Mouse (Mus musculus): ENCODE results near the gene Meox2. TPM values are rescaled to one million over a fixed set of nuclear protein-coding genes. Genes with fewer than 3 reads are reported as not detected.
A peak's percentile ranks its signal among the peaks of the same experiment; 100 is the strongest.
"Not testable (repeated sequence)": the region's sequence is repeated elsewhere in the genome, so short reads cannot be mapped to it uniquely, and the experiment has no call there.

The Meox2 gene
- polyA plus RNA-seq (2011; ENCODE audit: insufficient read depth, insufficient read length, low read depth, missing spikeins): not detected in 2 replicates

DNA sequence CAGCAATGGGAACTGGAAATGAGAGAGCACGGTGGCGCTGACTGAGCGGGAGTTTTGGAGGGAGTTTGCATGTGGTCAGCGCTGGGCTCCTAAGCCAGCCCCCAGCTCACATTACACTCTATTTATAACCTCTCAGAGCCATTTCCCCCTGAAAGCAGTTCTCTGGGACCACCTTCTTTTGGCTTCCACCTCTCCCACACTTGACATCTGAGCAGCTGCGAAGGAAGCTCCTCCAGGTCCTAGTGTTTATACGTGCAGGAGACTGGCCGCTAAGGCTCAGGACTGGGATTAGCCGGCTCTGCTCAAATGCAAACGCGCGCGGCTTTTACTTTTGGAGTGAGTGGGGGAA lies at the start of gene Meox2:
Gene Meox2 (plus strand): TSS at position 151 of the 349 bp plus-strand sequence.
- H3K4me3 ChIP-seq (ENCODE audit: low read depth, low read length): peak within 1 kb of the TSS; percentile 35
- H3K9me3 ChIP-seq (replicated peaks; ENCODE audit: control insufficient read depth, insufficient read depth, low read length, poor library complexity, severe bottlenecking): no peaks in the 10 kb centered on the region
- H3K27ac ChIP-seq (ENCODE audit: insufficient read depth, low read length): no peak within 1 kb of the TSS
- TF ChIP-seq CTCF (IDR thresholded peaks at IDR 0.05; ENCODE audit: low read depth, low read length) (no peak), EP300 (IDR thresholded peaks at IDR 0.05; ENCODE audit: insufficient read depth, low read depth, low read length) (no peak), POLR2A (IDR thresholded peaks at IDR 0.05; ENCODE audit: insufficient read depth, low read length) (no peak)
- H3K36me3 ChIP-seq (ENCODE audit: control insufficient read depth, insufficient read depth, low read length, poor library complexity, severe bottlenecking): no peaks in the 10 kb centered on the region
- H3K9ac ChIP-seq (ENCODE audit: low read depth, poor library complexity, severe bottlenecking): no peak within 1 kb of the TSS
- H3K27me3 ChIP-seq (ENCODE audit: control insufficient read depth, insufficient read depth, low read length, poor library complexity, severe bottlenecking): peaks cover 6% of the 10 kb centered on the region
- no peaks in the 10 kb centered on the region for H3K4me1 ChIP-seq (ENCODE audit: control insufficient read depth, insufficient read depth, low read length)

DNA sequence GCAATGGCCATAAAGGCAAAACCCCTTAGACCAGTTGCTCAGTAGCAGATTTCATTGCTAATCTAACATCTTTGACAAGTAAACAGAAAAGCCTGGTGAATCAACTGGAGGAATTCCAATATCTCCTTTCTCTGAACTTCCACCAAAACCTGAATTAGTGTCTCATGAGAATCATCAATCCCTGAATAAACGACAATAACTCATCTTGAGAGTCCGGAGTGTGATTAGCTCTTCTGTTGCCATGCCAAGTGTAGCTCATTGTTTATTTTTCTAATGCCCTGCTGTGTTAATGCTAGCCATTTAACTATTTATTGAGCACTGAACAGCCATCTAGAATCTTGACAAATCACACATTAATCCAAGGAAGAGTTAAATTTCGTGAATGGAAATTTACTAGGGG lies 35.7 kb upstream of the Meox2 start:
- Histone ChIP-seq H3K4me3 (ENCODE audit: low read depth, low read length) (no peak overlapping the region), H3K27ac (ENCODE audit: insufficient read depth, low read length) (no peak overlapping the region), H3K4me1 (ENCODE audit: control insufficient read depth, insufficient read depth, low read length) (no peaks in the 10 kb centered on the region), H3K9me3 (replicated peaks; ENCODE audit: control insufficient read depth, insufficient read depth, low read length, poor library complexity, severe bottlenecking) (no peaks in the 10 kb centered on the region), H3K9ac (ENCODE audit: low read depth, poor library complexity, severe bottlenecking) (no peak overlapping the region), H3K27me3 (ENCODE audit: control insufficient read depth, insufficient read depth, low read length, poor library complexity, severe bottlenecking) (no peaks in the 10 kb centered on the region), H3K36me3 (ENCODE audit: control insufficient read depth, insufficient read depth, low read length, poor library complexity, severe bottlenecking) (no peaks in the 10 kb centered on the region)
- TF ChIP-seq POLR2A (IDR thresholded peaks at IDR 0.05; ENCODE audit: insufficient read depth, low read length): no peak

DNA sequence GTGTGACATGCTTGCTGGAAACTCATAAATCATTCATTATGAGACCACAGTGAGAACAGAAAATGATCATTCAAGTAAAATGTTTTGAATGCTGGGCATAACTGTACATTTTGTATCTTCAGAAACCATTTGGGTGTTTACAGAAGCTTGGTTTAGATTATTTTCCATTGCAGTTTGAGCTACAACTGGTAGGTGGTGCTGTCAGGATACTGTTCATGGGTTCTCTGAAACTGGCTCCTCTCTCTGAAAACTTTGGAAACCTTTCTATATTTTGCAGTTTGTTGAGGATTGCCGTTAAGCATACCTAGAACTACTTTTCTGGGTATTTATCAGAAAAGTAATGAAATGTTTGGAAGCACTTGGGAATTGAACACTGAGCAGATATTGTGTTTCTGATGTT lies 31.0 kb upstream of the Meox2 start:
- Histone ChIP-seq H3K9ac (ENCODE audit: low read depth, poor library complexity, severe bottlenecking) (no peak overlapping the region), H3K9me3 (replicated peaks; ENCODE audit: control insufficient read depth, insufficient read depth, low read length, poor library complexity, severe bottlenecking) (no peaks in the 10 kb centered on the region), H3K27me3 (ENCODE audit: control insufficient read depth, insufficient read depth, low read length, poor library complexity, severe bottlenecking) (no peaks in the 10 kb centered on the region), H3K4me3 (ENCODE audit: low read depth, low read length) (no peak overlapping the region), H3K36me3 (ENCODE audit: control insufficient read depth, insufficient read depth, low read length, poor library complexity, severe bottlenecking) (no peaks in the 10 kb centered on the region), H3K27ac (ENCODE audit: insufficient read depth, low read length) (no peak overlapping the region), H3K4me1 (ENCODE audit: control insufficient read depth, insufficient read depth, low read length) (no peaks in the 10 kb centered on the region)
- TF ChIP-seq EP300 (IDR thresholded peaks at IDR 0.05; ENCODE audit: insufficient read depth, low read depth, low read length) (no peak), POLR2A (IDR thresholded peaks at IDR 0.05; ENCODE audit: insufficient read depth, low read length) (no peak), CTCF (IDR thresholded peaks at IDR 0.05; ENCODE audit: low read depth, low read length) (no peak)

DNA sequence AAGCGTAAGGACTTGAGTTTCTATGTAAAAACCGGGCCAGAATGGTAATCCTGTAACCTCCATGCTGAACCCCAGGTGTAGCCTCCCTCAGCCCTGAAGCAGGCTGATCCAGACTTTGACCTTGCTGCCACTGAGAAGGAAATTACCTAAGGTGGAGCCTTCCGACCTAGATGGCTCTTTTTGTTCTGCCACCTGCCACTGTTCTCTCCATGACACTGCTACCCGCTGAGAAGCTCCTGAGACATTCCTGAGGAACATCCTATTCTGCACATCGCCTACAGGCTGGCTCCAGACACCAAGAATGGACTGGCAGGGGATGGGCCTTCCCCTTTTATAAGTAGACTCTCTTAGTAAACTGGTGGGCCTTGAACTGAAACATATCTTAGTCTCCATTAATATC lies 28.3 kb upstream of the Meox2 start:
- peak; percentile 91 for TF ChIP-seq EP300 (IDR thresholded peaks at IDR 0.05; ENCODE audit: insufficient read depth, low read depth, low read length)

DNA sequence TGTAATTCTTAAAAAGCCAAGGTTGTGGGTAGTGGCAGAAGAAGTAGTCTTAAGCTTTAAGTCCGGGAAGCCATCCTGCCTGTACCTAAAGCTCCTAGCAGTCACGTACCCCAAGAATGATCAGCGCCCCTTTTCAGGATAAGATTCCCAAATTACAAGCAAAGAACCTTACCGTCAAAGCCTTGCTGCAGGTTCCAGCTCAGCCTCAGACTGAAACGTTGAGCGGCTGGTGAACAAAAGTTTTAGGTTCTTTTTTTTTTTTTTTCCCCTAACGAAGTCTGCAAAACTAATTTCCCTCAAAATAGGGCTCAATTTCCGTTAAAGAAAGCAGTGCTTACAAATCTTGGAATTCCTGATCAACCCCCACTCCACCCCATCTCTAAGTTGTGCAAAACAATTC lies 1.8 kb upstream of the Meox2 start:
- Histone ChIP-seq H3K9ac (ENCODE audit: low read depth, poor library complexity, severe bottlenecking) (no peak overlapping the region), H3K27me3 (ENCODE audit: control insufficient read depth, insufficient read depth, low read length, poor library complexity, severe bottlenecking) (peaks cover 6% of the 10 kb centered on the region)

More for the DNA sequence above, 28.3 kb upstream of the Meox2 start:
- H3K9me3 ChIP-seq (replicated peaks; ENCODE audit: control insufficient read depth, insufficient read depth, low read length, poor library complexity, severe bottlenecking); H3K4me3 ChIP-seq (ENCODE audit: low read depth, low read length); H3K36me3 ChIP-seq (ENCODE audit: control insufficient read depth, insufficient read depth, low read length, poor library complexity, severe bottlenecking); H3K4me1 ChIP-seq (ENCODE audit: control insufficient read depth, insufficient read depth, low read length); H3K9ac ChIP-seq (ENCODE audit: low read depth, poor library complexity, severe bottlenecking); H3K27me3 ChIP-seq (ENCODE audit: control insufficient read depth, insufficient read depth, low read length, poor library complexity, severe bottlenecking): not testable (repeated sequence)
- H3K27ac ChIP-seq (ENCODE audit: insufficient read depth, low read length): peak overlapping the region; percentile 73; the same call in 1 of the 2 replicates

DNA sequence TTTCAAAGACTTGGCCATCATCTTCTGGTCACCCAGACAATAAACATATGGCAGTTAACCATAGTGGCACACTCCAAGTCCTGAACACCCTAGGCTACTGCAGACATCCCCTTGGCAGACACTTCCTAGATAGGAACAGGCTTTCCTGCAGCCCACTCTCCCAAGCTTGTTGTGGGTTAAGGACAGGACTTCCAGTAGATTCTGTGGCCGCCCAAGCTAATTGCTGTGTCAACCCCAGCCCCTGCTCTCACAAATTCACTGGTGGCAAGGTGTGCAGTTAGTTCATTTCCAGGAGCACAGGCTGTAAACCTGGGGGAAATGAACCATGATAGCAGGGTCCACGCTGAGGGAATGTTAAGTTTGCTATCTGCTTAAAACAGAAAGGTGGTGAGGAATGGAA lies 1.2 kb upstream of the Meox2 start:
- H3K4me3 ChIP-seq (ENCODE audit: low read depth, low read length): no peak overlapping the region

More for the DNA sequence above, 1.8 kb upstream of the Meox2 start:
- TF ChIP-seq CTCF (IDR thresholded peaks at IDR 0.05; ENCODE audit: low read depth, low read length) (no peak), EP300 (IDR thresholded peaks at IDR 0.05; ENCODE audit: insufficient read depth, low read depth, low read length) (no peak)
- H3K36me3 ChIP-seq (ENCODE audit: control insufficient read depth, insufficient read depth, low read length, poor library complexity, severe bottlenecking): no peaks in the 10 kb centered on the region
- H3K27ac ChIP-seq (ENCODE audit: insufficient read depth, low read length): no peak overlapping the region
- H3K4me3 ChIP-seq (ENCODE audit: low read depth, low read length): no peak overlapping the region
- H3K4me1 ChIP-seq (ENCODE audit: control insufficient read depth, insufficient read depth, low read length): no peaks in the 10 kb centered on the region
- H3K9me3 ChIP-seq (replicated peaks; ENCODE audit: control insufficient read depth, insufficient read depth, low read length, poor library complexity, severe bottlenecking): no peaks in the 10 kb centered on the region

More for the DNA sequence above, 1.2 kb upstream of the Meox2 start:
- Histone ChIP-seq H3K27me3 (ENCODE audit: control insufficient read depth, insufficient read depth, low read length, poor library complexity, severe bottlenecking) (peaks cover 6% of the 10 kb centered on the region), H3K4me1 (ENCODE audit: control insufficient read depth, insufficient read depth, low read length) (no peaks in the 10 kb centered on the region), H3K9me3 (replicated peaks; ENCODE audit: control insufficient read depth, insufficient read depth, low read length, poor library complexity, severe bottlenecking) (no peaks in the 10 kb centered on the region), H3K27ac (ENCODE audit: insufficient read depth, low read length) (no peak overlapping the region), H3K36me3 (ENCODE audit: control insufficient read depth, insufficient read depth, low read length, poor library complexity, severe bottlenecking) (no peaks in the 10 kb centered on the region), H3K9ac (ENCODE audit: low read depth, poor library complexity, severe bottlenecking) (no peak overlapping the region)
- no peak for TF ChIP-seq CTCF (IDR thresholded peaks at IDR 0.05; ENCODE audit: low read depth, low read length)
- TF ChIP-seq EP300 (IDR thresholded peaks at IDR 0.05; ENCODE audit: insufficient read depth, low read depth, low read length): no peak
- TF ChIP-seq POLR2A (IDR thresholded peaks at IDR 0.05; ENCODE audit: insufficient read depth, low read length): no peak
